Mouse (Mus musculus): ENCODE data around the gene Homer3. TPM values are rescaled to one million over a fixed set of nuclear protein-coding genes. Genes with fewer than 3 reads are reported as not detected.

The Homer3 gene
- polyA plus RNA-seq, 1 experiment from 2014 or later, result 77.9 TPM

DNA sequence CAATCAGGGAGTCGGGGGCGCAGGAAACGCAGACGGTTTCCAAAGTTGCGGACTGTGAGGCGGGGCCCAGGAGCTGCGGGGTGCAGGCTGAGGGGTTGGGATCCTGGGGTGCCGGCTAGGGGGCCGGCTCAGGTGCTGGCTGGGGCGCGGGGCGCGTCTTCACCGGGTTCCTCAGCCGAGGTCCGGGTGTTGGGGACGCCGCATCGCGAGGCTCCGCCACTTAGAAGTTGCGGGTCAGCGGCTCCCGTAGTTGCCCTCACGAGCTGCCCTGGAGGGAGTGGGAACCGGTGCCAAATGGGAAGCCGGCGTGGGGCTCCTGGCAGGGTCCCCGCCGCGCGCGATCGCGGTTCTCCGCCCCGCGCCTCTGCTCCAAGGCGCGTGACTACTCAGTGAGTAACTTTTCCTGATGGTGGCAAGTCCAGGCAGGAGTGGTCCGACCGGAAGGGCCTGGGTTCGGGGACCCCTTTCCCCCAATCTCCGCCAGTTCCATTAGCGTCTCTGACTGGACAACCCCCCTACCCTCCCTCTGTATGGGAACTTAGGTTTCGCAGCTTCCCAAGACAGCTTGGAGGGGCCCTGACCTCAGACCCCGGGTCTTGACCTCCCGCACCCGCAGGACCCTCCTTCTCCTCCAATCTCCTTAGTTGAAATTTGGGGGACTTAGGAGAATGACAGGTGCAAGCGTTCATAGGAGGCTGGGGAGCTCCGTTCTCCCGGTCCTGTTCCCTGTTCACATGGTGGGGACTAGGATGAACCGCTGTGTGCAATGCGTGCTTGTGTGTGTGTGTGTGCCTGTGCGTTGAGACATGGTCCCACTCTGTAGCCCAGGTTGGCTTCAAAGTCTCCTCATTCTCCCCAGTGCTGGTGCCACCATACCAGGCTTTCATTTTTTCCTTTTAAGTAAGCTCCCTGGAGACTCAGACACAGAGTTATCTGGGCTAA lies 780 bp downstream of the Homer3 start:
- H3K27me3 ChIP-seq (ENCODE audit: insufficient read depth, low read length), result no peaks in the 10 kb centered on the region
- no peak for TF ChIP-seq CTCF (IDR thresholded peaks at IDR 0.05; ENCODE audit: low read depth)
- DNase-seq (peak; percentile 56), ATAC-seq (ENCODE audit: insufficient read depth) (peak; percentile 62)
- H3K9ac ChIP-seq, result peak overlapping the region; percentile 95
- H3K36me3 ChIP-seq (ENCODE audit: insufficient read depth), result peaks cover 39% of the 10 kb centered on the region
- H3K9me3 ChIP-seq (ENCODE audit: low read depth, low read length), result peaks cover 3% of the 10 kb centered on the region; the same call in 1 of the 2 replicates
- H3K4me2 ChIP-seq, result peak overlapping the region; percentile 89
- H3K27ac ChIP-seq (ENCODE audit: low read depth), result peak overlapping the region; percentile 52
- under 1% methylated on average over 53 of the region's 55 CpGs for WGBS
- no peaks in the 10 kb centered on the region; the same call in 1 of the 2 replicates for H3K4me1 ChIP-seq (ENCODE audit: insufficient read depth)
- H3K4me3 ChIP-seq (ENCODE audit: low read depth, low read length), result peak overlapping the region; percentile 85

DNA sequence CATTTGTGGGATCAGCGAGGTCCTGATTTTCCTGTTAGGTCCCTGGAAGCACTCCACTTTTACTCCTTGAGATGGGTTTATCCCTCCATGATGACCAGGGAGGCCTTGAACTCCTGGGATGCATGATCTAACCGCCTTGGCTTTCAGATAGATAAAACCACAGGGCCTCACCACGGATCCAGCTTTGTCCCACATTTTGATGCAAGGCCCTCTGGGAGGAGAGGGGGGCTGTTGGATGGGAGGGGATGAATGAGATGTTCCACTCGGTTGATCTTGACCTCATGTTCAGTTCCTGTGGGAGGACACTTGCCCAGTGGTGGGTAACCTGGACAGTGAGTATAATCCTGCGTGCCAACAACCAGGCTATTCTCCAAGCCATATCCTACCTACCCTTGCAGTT lies 1.8 kb downstream of the Homer3 start:
- peak overlapping the region; percentile 85 for H3K4me3 ChIP-seq (ENCODE audit: low read depth, low read length)
- peaks cover 46% of the 10 kb centered on the region for H3K36me3 ChIP-seq (ENCODE audit: insufficient read depth)
- no peaks in the 10 kb centered on the region for H3K27me3 ChIP-seq (ENCODE audit: insufficient read depth, low read length)
- DNase-seq (no peak), ATAC-seq (ENCODE audit: insufficient read depth) (no peak)
- H3K4me1 ChIP-seq (ENCODE audit: insufficient read depth), result no peaks in the 10 kb centered on the region; the same call in 1 of the 2 replicates
- peak overlapping the region; percentile 89 for H3K4me2 ChIP-seq
- TF ChIP-seq CTCF (IDR thresholded peaks at IDR 0.05; ENCODE audit: low read depth), result no peak
- H3K27ac ChIP-seq (ENCODE audit: low read depth), result no peak overlapping the region
- 71% methylated on average over 5 of the region's 5 CpGs for WGBS
- no peak overlapping the region for H3K9ac ChIP-seq
- H3K9me3 ChIP-seq (ENCODE audit: low read depth, low read length), result peaks cover 3% of the 10 kb centered on the region; the same call in 1 of the 2 replicates

DNA sequence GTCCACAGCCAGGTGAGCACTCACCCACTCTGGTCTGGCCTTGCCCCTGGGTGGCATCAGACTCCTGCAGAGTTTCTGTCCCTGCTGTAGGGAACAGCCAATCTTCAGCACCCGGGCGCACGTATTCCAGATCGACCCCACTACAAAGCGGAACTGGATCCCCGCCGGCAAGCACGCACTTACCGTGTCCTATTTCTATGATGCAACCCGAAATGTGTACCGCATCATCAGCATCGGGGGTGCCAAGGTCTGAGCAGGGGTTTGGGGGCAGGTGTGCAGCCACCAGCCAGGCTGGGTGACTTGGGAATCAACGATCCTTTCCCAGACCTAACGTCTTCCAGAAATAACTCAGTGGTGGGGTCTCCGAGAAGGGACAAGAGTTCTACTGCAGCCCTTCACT lies 2.7 kb downstream of the Homer3 start:
- Histone ChIP-seq H3K4me3 (ENCODE audit: low read depth, low read length) (no peak overlapping the region), H3K4me1 (ENCODE audit: insufficient read depth) (no peaks in the 10 kb centered on the region; the same call in 1 of the 2 replicates), H3K36me3 (ENCODE audit: insufficient read depth) (peaks cover 54% of the 10 kb centered on the region), H3K27me3 (ENCODE audit: insufficient read depth, low read length) (no peaks in the 10 kb centered on the region), H3K9me3 (ENCODE audit: low read depth, low read length) (peaks cover 3% of the 10 kb centered on the region; the same call in 1 of the 2 replicates), H3K27ac (ENCODE audit: low read depth) (no peak overlapping the region), H3K9ac (no peak overlapping the region), H3K4me2 (no peak overlapping the region)
- DNase-seq, result no peak
- no peak for ATAC-seq (ENCODE audit: insufficient read depth)
- WGBS, result 95% methylated on average over 15 of the region's 15 CpGs
- TF ChIP-seq CTCF (IDR thresholded peaks at IDR 0.05; ENCODE audit: low read depth), result no peak

DNA sequence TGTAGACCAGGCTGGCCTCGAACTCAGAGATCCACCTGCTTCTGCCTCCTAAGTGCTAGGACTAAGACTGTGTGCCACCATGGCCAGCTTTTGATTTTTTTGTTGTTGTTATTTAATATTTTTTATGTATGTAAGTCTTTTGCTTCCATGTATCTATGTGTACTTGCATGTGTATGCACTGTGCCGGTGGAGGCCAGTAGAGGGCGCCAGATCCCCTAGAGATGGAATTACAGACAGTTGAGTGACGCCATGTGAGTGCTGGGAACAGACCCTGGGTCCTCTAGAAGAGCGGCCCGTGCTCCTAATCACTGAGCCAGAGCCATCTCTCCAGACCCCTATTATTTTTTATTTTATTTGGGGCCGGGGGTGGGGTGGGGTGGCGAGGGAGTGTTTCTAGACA lies 4.1 kb downstream of the Homer3 start:
- H3K27ac ChIP-seq (ENCODE audit: low read depth), result no peak overlapping the region
- no peak overlapping the region for H3K9ac ChIP-seq
- no peak overlapping the region for H3K4me2 ChIP-seq
- H3K4me1 ChIP-seq (ENCODE audit: insufficient read depth), result no peaks in the 10 kb centered on the region; the same call in 1 of the 2 replicates
- no peak for ATAC-seq (ENCODE audit: insufficient read depth)
- H3K9me3 ChIP-seq (ENCODE audit: low read depth, low read length), result peaks cover 3% of the 10 kb centered on the region; the same call in 1 of the 2 replicates
- H3K27me3 ChIP-seq (ENCODE audit: insufficient read depth, low read length), result no peaks in the 10 kb centered on the region
- H3K4me3 ChIP-seq (ENCODE audit: low read depth, low read length), result no peak overlapping the region
- TF ChIP-seq CTCF (IDR thresholded peaks at IDR 0.05; ENCODE audit: low read depth), result peak; percentile 48; the same call in 1 of the 2 replicates
- peaks cover 68% of the 10 kb centered on the region for H3K36me3 ChIP-seq (ENCODE audit: insufficient read depth)
- DNase-seq, result no peak
- 87% methylated on average over 8 of the region's 8 CpGs for WGBS

DNA sequence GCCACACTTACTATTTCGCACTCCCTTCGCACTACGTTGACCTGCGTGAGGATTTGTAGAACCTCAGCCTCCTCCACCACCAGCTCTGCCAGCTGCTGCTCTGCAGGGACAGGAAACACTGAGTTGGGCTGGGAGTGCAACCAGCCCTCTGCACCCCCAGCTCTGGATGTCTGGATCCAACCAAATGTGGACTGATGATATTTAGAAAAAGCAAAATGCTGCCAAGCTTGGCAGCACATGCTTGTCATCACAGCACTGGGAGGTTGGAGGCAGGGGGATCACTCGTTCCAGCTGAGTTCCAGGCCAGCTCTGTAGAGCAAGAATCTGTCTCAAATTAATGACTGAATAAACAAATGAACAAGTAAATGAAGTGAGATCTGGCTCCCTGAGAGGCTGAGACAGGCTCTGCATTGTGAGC lies 11.4 kb downstream of the Homer3 start:
- peak overlapping the region; percentile 83; the same call in 1 of the 2 replicates for H3K27ac ChIP-seq (ENCODE audit: low read depth)
- peaks cover 93% of the 10 kb centered on the region for H3K36me3 ChIP-seq (ENCODE audit: insufficient read depth)
- no peak overlapping the region for H3K4me3 ChIP-seq (ENCODE audit: low read depth, low read length)
- no peaks in the 10 kb centered on the region for H3K27me3 ChIP-seq (ENCODE audit: insufficient read depth, low read length)
- DNase-seq, result peak; percentile 90
- ATAC-seq (ENCODE audit: insufficient read depth), result peak; percentile 86
- peak overlapping the region; percentile 27; the same call in 1 of the 2 replicates for H3K4me2 ChIP-seq
- no peaks in the 10 kb centered on the region for H3K9me3 ChIP-seq (ENCODE audit: low read depth, low read length)
- no peak overlapping the region for H3K9ac ChIP-seq
- TF ChIP-seq CTCF (IDR thresholded peaks at IDR 0.05; ENCODE audit: low read depth), result no peak
- WGBS, result 28% methylated on average over 5 of the region's 5 CpGs
- H3K4me1 ChIP-seq (ENCODE audit: insufficient read depth), result 0 out of 2 replicates have a peak, but pooled peaks cover 8% of the 10 kb centered on the region

DNA sequence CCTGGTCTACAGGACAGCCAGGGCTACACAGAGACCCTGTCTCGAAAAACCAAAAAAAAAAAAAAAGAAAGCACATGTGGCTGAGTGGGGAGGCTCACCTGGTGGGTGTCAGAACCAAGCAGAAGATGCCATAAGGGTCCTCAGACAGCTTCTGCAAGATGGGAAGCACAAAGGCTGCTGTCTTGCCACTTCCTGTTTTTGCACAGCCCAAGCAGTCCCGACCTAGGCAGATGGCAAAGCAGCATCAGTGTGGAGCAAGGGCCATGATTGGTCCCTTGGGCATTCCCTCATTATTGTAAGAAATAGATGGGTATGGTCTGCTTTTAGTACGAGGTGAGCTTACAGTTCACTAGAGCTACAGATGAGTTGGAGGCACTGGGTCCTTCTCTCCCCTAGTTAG lies 18.3 kb downstream of the Homer3 start:
- DNase-seq (no peak), ATAC-seq (ENCODE audit: insufficient read depth) (no peak)
- Histone ChIP-seq H3K4me3 (ENCODE audit: low read depth, low read length) (no peak overlapping the region), H3K9me3 (ENCODE audit: low read depth, low read length) (no peaks in the 10 kb centered on the region), H3K4me1 (ENCODE audit: insufficient read depth) (peaks cover 13% of the 10 kb centered on the region), H3K9ac (no peak overlapping the region), H3K36me3 (ENCODE audit: insufficient read depth) (peaks cover 55% of the 10 kb centered on the region), H3K27ac (ENCODE audit: low read depth) (no peak overlapping the region), H3K4me2 (no peak overlapping the region; the same call in 1 of the 2 replicates), H3K27me3 (ENCODE audit: insufficient read depth, low read length) (no peaks in the 10 kb centered on the region)
- WGBS, result 78% methylated on average over 3 of the region's 3 CpGs
- no peak for TF ChIP-seq CTCF (IDR thresholded peaks at IDR 0.05; ENCODE audit: low read depth)

DNA sequence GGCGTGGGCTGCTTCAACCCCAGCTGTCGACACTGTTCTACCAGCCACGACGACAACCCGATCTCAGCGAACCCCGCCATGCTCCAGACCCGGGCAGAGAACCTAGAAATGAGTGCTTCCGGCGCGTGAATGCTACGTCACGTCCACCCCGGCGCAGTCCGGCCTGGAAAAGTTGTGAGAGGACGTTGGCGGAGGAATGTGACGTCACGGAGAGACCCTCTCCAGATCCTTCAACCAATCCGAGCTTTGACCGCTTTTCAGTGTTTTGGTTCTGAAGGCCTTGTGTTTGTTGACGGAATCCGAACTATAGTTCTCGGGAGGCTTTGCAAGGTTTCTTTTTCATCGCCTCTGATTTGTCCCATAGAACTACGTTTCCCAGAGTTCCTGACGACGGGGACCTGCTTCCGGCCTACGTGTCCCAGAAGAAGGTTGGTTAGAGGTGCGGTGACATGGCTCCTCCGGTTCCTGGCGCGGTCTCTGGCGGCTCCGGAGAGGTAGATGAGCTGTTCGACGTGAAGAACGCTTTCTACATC lies 19.8 kb downstream of the Homer3 start, which contains the start of the genes Ddx49 and Cope:
Ddx49 (minus strand) TSS at position 132 of the 533 bp plus-strand sequence.
Cope (plus strand) TSS at position 161 of the 533 bp plus-strand sequence.
- peak within 1 kb of the TSS; percentile 84 for H3K9ac ChIP-seq
- peak; percentile 98 for DNase-seq
- no peak for TF ChIP-seq CTCF (IDR thresholded peaks at IDR 0.05; ENCODE audit: low read depth)
- no peaks in the 10 kb centered on the region for H3K9me3 ChIP-seq (ENCODE audit: low read depth, low read length)
- ATAC-seq (ENCODE audit: insufficient read depth), result peak; percentile 93
- peak within 1 kb of the TSS; percentile 31; the same call in 1 of the 2 replicates for H3K27ac ChIP-seq (ENCODE audit: low read depth)
- peaks cover 13% of the 10 kb centered on the region for H3K4me1 ChIP-seq (ENCODE audit: insufficient read depth)
- WGBS, result under 1% methylated on average over 40 of the region's 40 CpGs
- peak within 1 kb of the TSS; percentile 75 for H3K4me2 ChIP-seq
- peak within 1 kb of the TSS; percentile 88 for H3K4me3 ChIP-seq (ENCODE audit: low read depth, low read length)
- H3K27me3 ChIP-seq (ENCODE audit: insufficient read depth, low read length), result no peaks in the 10 kb centered on the region
- H3K36me3 ChIP-seq (ENCODE audit: insufficient read depth), result peaks cover 53% of the 10 kb centered on the region

Data from lung, embryonic 14.5 days (tissue).